Mouse (Mus musculus): Measurements from ENCODE around the gene Far1.

- no peak for TF ChIP-seq POLR2A (IDR thresholded peaks at IDR 0.05; ENCODE audit: borderline replicate concordance, insufficient read depth, low read length)
- TF ChIP-seq CTCF (IDR thresholded peaks at IDR 0.05; ENCODE audit: borderline replicate concordance, insufficient read depth, low read depth, low read length) = no peak
These were observed 45.3 kb upstream of the Far1 start for GRCm38 (mm10) chr7:113468345-113468744.

All from cerebellum, adult 2 months (tissue).